Mouse (Mus musculus) E14TG2a.4 (cell line): ENCODE measurements at regions not wholly inside any gene's neighbourhood (a gene's known extent, or its start where the extent isn't known, plus 50 kb on each side); places are given as distances from the start of the nearest gene placed in this dataset.

Source experiments
- CTCF ChIP-seq: conservative IDR thresholded peaks from 2 replicates; pipeline ENCODE4 v1.5.1; 2014; ENCODE audit warnings: low read length
- POU5F1 ChIP-seq: IDR thresholded peaks from 2 replicates; pipeline ENCODE4 v1.6.1; 2014; ENCODE audit warnings: low read length, borderline replicate concordance

- no peak for TF ChIP-seq CTCF
- no peak for TF ChIP-seq POU5F1
Observed at GRCm38 (mm10) chr2:11363061-11363464, 190.8 kb downstream of the Pfkfb3 start.
